Mouse (Mus musculus): ENCODE measurements around the gene Gpsm1.

DNA sequence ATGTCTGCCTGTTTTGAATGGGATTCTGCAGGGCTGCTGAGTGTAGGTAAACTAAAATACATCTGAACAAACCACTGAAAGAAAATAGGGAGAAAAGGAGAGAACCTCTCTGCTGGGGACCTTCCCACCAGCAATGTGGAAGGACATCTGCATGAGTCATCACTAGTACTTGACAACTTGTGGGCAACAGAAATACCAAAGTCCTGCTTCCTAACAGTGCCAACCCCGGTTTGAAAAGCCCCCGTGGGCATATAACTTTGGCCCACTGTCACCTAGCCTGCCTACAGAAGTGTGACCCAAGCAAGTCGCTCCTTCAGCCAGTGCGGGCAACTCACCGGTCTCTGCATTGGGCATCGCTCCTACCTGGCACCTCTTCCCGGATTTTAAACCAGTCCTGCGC, 57.1 kb downstream of the Gpsm1 start:
- TF ChIP-seq EP300 (IDR thresholded peaks at IDR 0.05; ENCODE audit: low read depth) (no peak), CTCF (IDR thresholded peaks at IDR 0.05; ENCODE audit: low read depth) (no peak)

Data from liver, embryonic 14.5 days (tissue).